Mouse (Mus musculus) cerebral cortex, adult 2 months (tissue): ENCODE data around the gene Cnga4.

Source experiments
- WGBS: fragments of 180-500 bp; shearing (Covaris S2); methylation state at CpG from one replicate; pipeline ENCODE4 v1.1.7; 2018; 5-methylcytosine and 5-hydroxymethylcytosine counted together

Cnga4 gene

GRCm38 (mm10) chr7:105420903-105421302 lies 16.5 kb downstream of the Cnga4 start:
- WGBS: 42% methylated on average over 2 of the region's 2 CpGs

DNA sequence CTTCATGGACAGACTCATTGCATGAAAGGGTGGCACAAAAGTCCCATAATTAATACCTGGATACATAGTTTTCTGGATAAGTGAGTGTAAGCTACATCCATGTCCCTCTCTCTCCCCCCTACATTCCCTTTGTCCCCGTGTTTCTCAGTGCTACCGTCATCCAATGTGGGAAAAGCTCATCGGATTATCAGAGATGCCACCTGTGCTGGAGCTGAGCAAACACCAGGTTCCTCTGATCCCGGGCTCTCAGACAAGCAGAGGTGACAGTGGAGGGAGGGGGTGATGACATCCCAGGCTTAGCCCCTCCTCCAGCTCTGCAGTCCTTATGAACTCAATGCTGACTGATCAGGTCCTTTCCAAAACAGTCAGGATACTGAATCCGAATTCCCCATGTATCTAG lies 20.0 kb downstream of the Cnga4 start:
- WGBS: 40% methylated on average over 5 of the region's 5 CpGs

- 2% methylated on average over 31 of the region's 31 CpGs for WGBS
Observed at GRCm38 (mm10) chr7:105425424-105426043, 21.2 kb downstream of the Cnga4 start, which contains the start of gene Cckbr. Cckbr (plus strand) TSS chr7:105425731.

GRCm38 (mm10) chr7:105426051-105426450 lies 21.7 kb downstream of the Cnga4 start:
- WGBS: 2% methylated on average over 11 of the region's 11 CpGs

GRCm38 (mm10) chr7:105432058-105432457 lies 27.7 kb downstream of the Cnga4 start:
- WGBS: 33% methylated on average over 1 of the region's 1 CpGs

- WGBS: 80% methylated on average over 17 of the region's 17 CpGs
Observed at GRCm38 (mm10) chr7:105433859-105434258, 29.5 kb downstream of the Cnga4 start.

GRCm38 (mm10) chr7:105434798-105435197 lies 30.4 kb downstream of the Cnga4 start:
- 80% methylated on average over 22 of the region's 22 CpGs for WGBS

- 37% methylated on average over 7 of the region's 7 CpGs for WGBS
Observed at GRCm38 (mm10) chr7:105437979-105438772, 33.8 kb downstream of the Cnga4 start.

DNA sequence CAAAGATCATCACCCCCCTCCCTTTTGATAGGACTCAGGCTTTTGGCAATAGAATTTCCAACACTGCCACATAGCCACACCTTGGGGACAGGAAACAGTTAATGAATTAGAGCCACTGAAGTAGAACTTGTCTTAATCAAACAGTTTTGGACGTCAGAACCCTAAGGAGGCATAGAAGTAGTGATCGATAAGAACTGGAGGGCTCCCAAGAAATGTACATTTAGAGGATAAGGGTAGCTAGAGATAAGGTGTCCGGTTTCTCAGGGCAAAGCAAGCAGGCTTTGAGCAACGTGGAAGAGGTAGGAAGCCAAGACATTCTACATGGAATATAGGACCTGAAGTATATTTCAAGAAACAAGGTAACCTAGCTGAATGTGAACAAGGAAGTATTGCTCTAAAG lies 37.1 kb downstream of the Cnga4 start:
- 68% methylated on average over 4 of the region's 4 CpGs for WGBS

DNA sequence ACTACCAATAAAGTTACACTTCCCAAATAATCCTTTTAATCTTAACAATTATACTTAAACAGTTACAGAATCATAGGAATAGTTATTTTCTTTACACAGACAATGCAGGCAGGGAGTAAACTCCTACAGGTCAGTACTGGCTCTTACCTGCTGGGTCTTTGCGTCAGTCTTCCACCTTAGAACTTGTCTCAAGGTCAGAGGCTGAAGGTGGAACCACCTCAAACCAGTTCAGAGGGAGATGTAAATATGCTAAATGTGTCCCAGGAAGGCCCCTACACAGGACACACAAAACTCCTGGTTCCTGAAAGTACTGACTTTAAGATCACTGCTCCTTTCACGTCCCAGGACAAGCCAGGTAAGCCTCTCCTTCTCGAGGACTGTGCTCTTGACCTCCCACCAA lies 40.7 kb downstream of the Cnga4 start:
- WGBS: 85% methylated on average over 3 of the region's 3 CpGs

GRCm38 (mm10) chr7:105453345-105453744 lies 49.0 kb downstream of the Cnga4 start:
- WGBS: 93% methylated on average over 4 of the region's 4 CpGs
